In genomic region chr16:14437446-14437982, GRCm38 (mm10) we compare ENCODE assay signal across 19 mouse cellular contexts.
"Had no signal": no experiment of that assay in that cellular context is flagged by ENCODE, and none has a peak within 500 bp of the region (broad histone marks: within the 10 kb centered on the region; RNA-seq: fewer than 3 reads in every experiment).

No protein-coding gene starts in this region.

- H3K4me2 ChIP-seq: lung, embryonic 14.5 days; midbrain, embryonic 13.5 days; neural tube, embryonic 13.5 days; neural tube, embryonic 15.5 days had no signal

- H3K27me3 ChIP-seq: midbrain, embryonic 13.5 days; neural tube, embryonic 13.5 days; neural tube, embryonic 15.5 days had no signal

- H3K4me3 ChIP-seq: midbrain, embryonic 10.5 days; midbrain, embryonic 13.5 days; myocyte; neural tube, embryonic 13.5 days; neural tube, embryonic 15.5 days had no signal

- ATAC-seq: midbrain, embryonic 13.5 days; midbrain, embryonic 16.5 days had no signal

- H3K9ac ChIP-seq: liver, embryonic 14.5 days; lung, embryonic 14.5 days; midbrain, embryonic 13.5 days; neural tube, embryonic 13.5 days; neural tube, embryonic 15.5 days had no signal

- H3K27ac ChIP-seq: liver, embryonic 14.5 days; midbrain, embryonic 10.5 days; midbrain, embryonic 13.5 days; neural tube, embryonic 13.5 days; neural tube, embryonic 15.5 days had no signal

- DNase-seq: lung, adult 18-20 months; lung, embryonic 14.5 days; lung, postnatal 10 days; lung, postnatal 4 days; retina, postnatal 1 day; right cerebral cortex, adult 18-20 months; right cerebral cortex, postnatal 25 days; right cerebral cortex, postnatal 4 days; spleen, adult 18-20 months; thymus, adult 18-20 months; thymus, postnatal 14 days; thymus, postnatal 36 days had no signal

- H3K9me3 ChIP-seq: midbrain, embryonic 10.5 days; midbrain, embryonic 13.5 days; neural tube, embryonic 13.5 days; neural tube, embryonic 15.5 days had no signal

- H3K4me1 ChIP-seq: midbrain, embryonic 10.5 days; midbrain, embryonic 13.5 days; neural tube, embryonic 13.5 days had no signal
